Mouse (Mus musculus) lung, embryonic 15.5 days (tissue): ENCODE measurements at regions not wholly inside any gene's neighbourhood (a gene's known extent, or its start where the extent isn't known, plus 50 kb on each side); places are given as distances from the start of the nearest gene placed in this dataset.
"Not testable (repeated sequence)": the region's sequence is repeated elsewhere in the genome, so short reads cannot be mapped to it uniquely, and the experiment has no call there.

Source experiments
- ATAC-seq: fragments of 200-750 bp; cut with Nextera tagmentation; 2 replicates; pipeline ENCODE4 v1.8.0; 2017; ENCODE audit warnings: moderate number of reproducible peaks, borderline replicate concordance; ENCODE audit not compliant: low FRiP score, low TSS enrichment; ENCODE audit errors: extremely low read depth
- H3K27ac ChIP-seq: fragments of 300-500 bp; sonication (generic); 2 replicates; pipeline ENCODE4 v1.5.1; 2015; ENCODE audit warnings: moderate library complexity, mild to moderate bottlenecking, inconsistent platforms
- H3K27me3 ChIP-seq: fragments of 300-500 bp; sonication (generic); 2 replicates; pipeline ENCODE4 v1.6.1; 2015; ENCODE audit warnings: inconsistent platforms
- H3K36me3 ChIP-seq: fragments of 300-500 bp; sonication (generic); 2 replicates; pipeline ENCODE4 v1.6.1; 2015; ENCODE audit warnings: inconsistent platforms
- H3K4me1 ChIP-seq: fragments of 300-500 bp; sonication (generic); 2 replicates; pipeline ENCODE4 v1.6.1; 2015; ENCODE audit warnings: inconsistent platforms
- H3K4me2 ChIP-seq: fragments of 300-500 bp; sonication (generic); 2 replicates; pipeline ENCODE4 v1.6.1; 2015; ENCODE audit warnings: inconsistent platforms, mild to moderate bottlenecking, moderate library complexity
- H3K4me3 ChIP-seq: fragments of 300-500 bp; sonication (generic); 2 replicates; pipeline ENCODE4 v1.5.1; 2015; ENCODE audit warnings: mild to moderate bottlenecking, inconsistent platforms
- H3K9ac ChIP-seq: fragments of 300-500 bp; sonication (generic); 2 replicates; pipeline ENCODE4 v1.6.1; 2015; ENCODE audit warnings: inconsistent platforms
- H3K9me3 ChIP-seq: fragments of 300-500 bp; sonication (generic); 2 replicates; pipeline ENCODE4 v1.6.1; 2016; ENCODE audit warnings: inconsistent platforms
- WGBS: fragments of 180-500 bp; shearing (Covaris S2); methylation state at CpG from one replicate; pipeline ENCODE4 v1.1.7; 2015; 5-methylcytosine and 5-hydroxymethylcytosine counted together

DNA sequence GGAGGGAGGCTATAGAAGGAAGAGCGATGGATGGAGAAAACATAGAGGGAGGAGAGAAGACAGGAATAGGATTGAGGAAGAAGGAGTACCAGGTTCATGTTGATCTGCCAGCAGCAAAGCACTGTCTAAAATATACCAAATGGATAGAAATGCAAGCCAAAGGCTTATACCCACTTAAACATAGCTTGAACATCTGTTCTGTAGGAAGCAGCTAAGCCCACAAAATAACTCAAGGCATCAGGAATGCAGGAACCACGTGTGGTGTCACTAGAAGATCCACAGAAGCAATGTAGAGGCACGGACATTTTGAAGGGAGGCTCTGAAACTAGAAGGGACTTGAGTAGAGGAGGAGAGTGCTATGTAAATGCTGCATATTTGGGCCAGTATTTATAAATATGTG, 78.9 kb downstream of the Smgc start:
- H3K36me3 ChIP-seq = no peaks in the 10 kb centered on the region
- no peak overlapping the region for H3K4me3 ChIP-seq
- H3K27me3 ChIP-seq = no peaks in the 10 kb centered on the region
- no peak for ATAC-seq
- WGBS = 52% methylated on average over 3 of the region's 3 CpGs
- no peaks in the 10 kb centered on the region for H3K9me3 ChIP-seq
- no peak overlapping the region for H3K9ac ChIP-seq
- H3K27ac ChIP-seq = no peak overlapping the region
- no peak overlapping the region for H3K4me2 ChIP-seq
- H3K4me1 ChIP-seq = no peaks in the 10 kb centered on the region

DNA sequence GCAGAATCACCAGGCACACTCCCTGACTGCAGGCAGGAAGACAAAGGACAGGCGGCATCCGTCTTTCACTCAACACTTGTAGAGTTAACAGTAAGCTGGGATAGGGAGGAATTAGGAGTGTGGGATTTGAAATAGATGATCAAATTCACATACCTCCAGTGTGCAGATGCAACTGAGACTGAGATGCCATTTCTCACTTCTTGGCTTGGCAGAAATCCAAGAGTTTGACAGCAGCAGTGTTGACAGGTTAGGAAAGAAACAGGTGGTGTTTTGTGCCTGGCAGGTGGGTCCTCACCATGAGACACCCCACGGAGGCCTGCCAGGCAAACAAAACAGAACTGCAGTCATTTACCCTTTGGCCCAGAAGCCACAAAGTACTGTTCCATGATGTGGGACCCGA, 79.8 kb downstream of the Smgc start:
- Histone ChIP-seq H3K4me3 (no peak overlapping the region), H3K27me3 (no peaks in the 10 kb centered on the region), H3K9me3 (no peaks in the 10 kb centered on the region), H3K4me1 (no peaks in the 10 kb centered on the region), H3K9ac (no peak overlapping the region), H3K36me3 (no peaks in the 10 kb centered on the region), H3K4me2 (no peak overlapping the region), H3K27ac (no peak overlapping the region)
- 40% methylated on average over 4 of the region's 4 CpGs for WGBS
- ATAC-seq = no peak

DNA sequence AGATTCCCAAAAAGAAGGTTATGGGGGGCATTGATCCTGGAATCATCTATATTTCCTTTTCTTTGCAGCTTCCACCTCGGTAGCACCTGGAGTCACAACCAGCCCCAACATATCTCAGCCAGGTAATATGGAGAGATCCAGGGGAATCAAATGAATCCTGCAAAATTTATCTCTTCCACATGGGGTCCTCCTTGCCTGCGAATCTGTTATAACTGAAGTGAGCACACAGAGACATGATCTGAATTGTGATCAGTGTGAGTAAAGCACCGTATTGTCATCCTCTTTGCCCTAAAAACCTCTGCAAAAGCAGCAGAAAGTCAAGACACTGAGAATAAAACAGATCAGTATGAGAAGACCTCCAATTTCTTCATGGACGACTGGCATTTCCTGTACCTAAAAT, 86.5 kb downstream of the Smgc start:
- Histone ChIP-seq H3K9ac (no peak overlapping the region), H3K4me1 (no peaks in the 10 kb centered on the region), H3K4me3 (no peak overlapping the region), H3K27ac (no peak overlapping the region), H3K36me3 (no peaks in the 10 kb centered on the region), H3K27me3 (no peaks in the 10 kb centered on the region), H3K9me3 (no peaks in the 10 kb centered on the region), H3K4me2 (no peak overlapping the region)
- 76% methylated on average over 4 of the region's 4 CpGs for WGBS
- ATAC-seq = no peak

DNA sequence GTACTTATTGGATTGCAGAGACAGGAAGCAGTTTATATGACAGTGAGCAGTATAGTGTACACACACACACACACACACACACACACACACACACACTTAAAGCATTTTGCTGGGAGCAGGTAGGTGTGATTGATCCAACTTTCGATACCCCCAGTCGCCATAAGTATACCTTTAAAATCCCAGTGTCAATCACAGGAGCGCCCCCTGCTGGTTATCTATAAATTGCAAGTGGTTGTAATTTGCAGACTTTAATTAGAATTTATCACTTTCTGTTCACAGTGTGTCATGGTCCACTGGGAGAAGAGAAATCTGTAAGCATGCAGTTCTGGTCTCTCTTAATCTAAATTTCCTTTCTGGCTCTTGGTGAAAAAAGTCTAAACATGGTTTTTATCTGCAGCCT, 89.4 kb downstream of the Smgc start:
- WGBS = 19% methylated on average over 3 of the region's 3 CpGs

DNA sequence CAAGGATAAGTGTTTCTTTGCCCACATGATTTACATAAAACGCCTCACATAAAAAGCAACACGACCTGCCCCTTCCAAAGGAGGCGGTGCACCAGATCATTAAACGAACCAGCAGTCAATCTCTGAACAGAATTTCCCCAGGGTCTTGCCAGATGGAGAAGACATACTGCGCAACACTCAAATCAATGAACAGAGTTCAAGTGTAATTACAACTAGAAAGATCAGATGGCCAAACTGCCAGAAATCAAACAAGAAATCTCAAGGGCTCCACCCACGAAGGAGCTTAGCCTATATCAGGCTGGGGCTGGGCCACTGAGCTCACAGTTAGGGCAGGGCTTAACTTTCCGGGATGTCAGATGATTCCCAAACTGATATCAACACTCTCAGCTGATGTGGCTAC, 90.4 kb downstream of the Smgc start:
- Histone ChIP-seq H3K4me2 (no peak overlapping the region), H3K9me3 (no peaks in the 10 kb centered on the region), H3K9ac (no peak overlapping the region), H3K4me3 (no peak overlapping the region), H3K27ac (no peak overlapping the region), H3K36me3 (no peaks in the 10 kb centered on the region), H3K4me1 (no peaks in the 10 kb centered on the region), H3K27me3 (no peaks in the 10 kb centered on the region)
- 72% methylated on average over 7 of the region's 7 CpGs for WGBS
- no peak for ATAC-seq

More for the DNA sequence above, 89.4 kb downstream of the Smgc start:
- H3K4me2 ChIP-seq = no peak overlapping the region
- no peak for ATAC-seq
- H3K27ac ChIP-seq = no peak overlapping the region
- H3K4me1 ChIP-seq = no peaks in the 10 kb centered on the region
- no peak overlapping the region for H3K9ac ChIP-seq
- H3K9me3 ChIP-seq = no peaks in the 10 kb centered on the region
- H3K4me3 ChIP-seq = no peak overlapping the region
- no peaks in the 10 kb centered on the region for H3K27me3 ChIP-seq
- H3K36me3 ChIP-seq = no peaks in the 10 kb centered on the region

DNA sequence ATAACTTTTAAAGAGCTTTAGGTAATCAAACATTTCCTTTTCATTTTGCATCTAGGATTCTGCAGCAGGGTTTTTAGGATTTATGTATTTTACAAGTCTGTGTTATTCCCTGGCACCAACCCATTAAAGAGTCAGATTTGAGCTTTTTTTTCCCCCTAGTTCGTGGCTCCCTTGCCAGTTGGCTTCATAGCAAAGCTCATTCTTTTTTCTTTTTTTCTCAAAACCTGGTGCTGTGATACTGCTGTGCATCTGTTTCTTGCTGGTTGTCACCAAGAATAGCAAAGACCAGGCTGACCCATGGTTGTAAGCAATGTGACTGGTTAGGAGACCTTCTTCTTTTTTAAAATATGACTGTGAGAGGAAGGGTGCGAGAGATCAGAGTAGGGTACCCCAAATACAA, 93.7 kb upstream of the Cntn1 start:
- Histone ChIP-seq H3K4me1 (no peaks in the 10 kb centered on the region), H3K36me3 (no peaks in the 10 kb centered on the region), H3K27ac (no peak overlapping the region), H3K4me3 (no peak overlapping the region), H3K4me2 (no peak overlapping the region), H3K27me3 (no peaks in the 10 kb centered on the region), H3K9me3 (no peaks in the 10 kb centered on the region), H3K9ac (no peak overlapping the region)
- ATAC-seq = no peak
- WGBS = 70% methylated on average over 2 of the region's 2 CpGs

DNA sequence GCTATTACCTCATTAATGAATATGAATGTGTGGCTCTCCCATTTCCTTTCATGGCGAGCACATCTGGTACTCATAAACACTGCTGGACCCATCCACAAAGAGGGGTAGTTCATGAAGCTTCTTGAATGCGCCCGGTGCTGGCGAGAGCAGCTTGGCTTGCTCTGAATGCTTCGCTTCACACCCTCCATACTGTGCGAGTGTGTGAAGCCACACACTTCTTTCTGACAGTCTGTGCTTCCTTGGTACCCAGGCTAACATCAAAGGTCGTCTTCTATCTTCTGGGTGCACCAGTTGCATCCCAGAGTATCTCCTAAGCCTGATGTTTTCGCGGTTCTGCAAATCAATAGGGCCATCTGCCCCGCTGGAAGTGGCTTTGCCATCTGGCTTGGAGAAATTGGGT, 85.8 kb upstream of the Cntn1 start:
- no peak for ATAC-seq
- 68% methylated on average over 10 of the region's 10 CpGs for WGBS
- H3K9ac ChIP-seq = no peak overlapping the region
- no peak overlapping the region for H3K4me3 ChIP-seq
- no peak overlapping the region for H3K27ac ChIP-seq
- no peaks in the 10 kb centered on the region for H3K27me3 ChIP-seq
- H3K36me3 ChIP-seq = no peaks in the 10 kb centered on the region
- no peaks in the 10 kb centered on the region for H3K4me1 ChIP-seq
- H3K4me2 ChIP-seq = no peak overlapping the region
- no peaks in the 10 kb centered on the region for H3K9me3 ChIP-seq

DNA sequence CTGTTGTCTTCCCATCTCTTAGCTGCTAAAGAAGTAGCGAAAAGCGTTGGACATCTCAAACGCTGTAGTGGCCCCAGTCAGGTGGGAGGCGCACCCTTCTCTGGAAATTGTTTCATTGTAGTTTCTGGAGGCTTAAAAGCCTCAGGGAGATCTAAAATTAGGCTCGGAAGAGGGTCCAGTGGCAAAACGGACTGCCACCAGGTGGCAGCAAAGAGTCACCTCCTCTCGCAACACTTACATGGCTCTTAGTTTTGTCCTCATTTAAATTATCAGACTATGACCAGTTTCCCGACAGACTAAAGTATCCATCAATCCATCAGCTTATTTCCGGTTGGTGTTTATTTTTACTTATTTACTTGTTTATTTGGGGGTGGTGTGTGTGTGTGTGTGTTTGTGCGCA, 81.6 kb upstream of the Cntn1 start:
- H3K27ac ChIP-seq = no peak overlapping the region
- H3K36me3 ChIP-seq = no peaks in the 10 kb centered on the region
- no peak overlapping the region for H3K9ac ChIP-seq
- H3K4me3 ChIP-seq = no peak overlapping the region
- no peaks in the 10 kb centered on the region for H3K9me3 ChIP-seq
- H3K4me2 ChIP-seq = no peak overlapping the region
- WGBS = 26% methylated on average over 10 of the region's 10 CpGs
- H3K27me3 ChIP-seq = no peaks in the 10 kb centered on the region
- ATAC-seq = peak; percentile 49; the same call in 1 of the 2 replicates
- no peaks in the 10 kb centered on the region for H3K4me1 ChIP-seq

DNA sequence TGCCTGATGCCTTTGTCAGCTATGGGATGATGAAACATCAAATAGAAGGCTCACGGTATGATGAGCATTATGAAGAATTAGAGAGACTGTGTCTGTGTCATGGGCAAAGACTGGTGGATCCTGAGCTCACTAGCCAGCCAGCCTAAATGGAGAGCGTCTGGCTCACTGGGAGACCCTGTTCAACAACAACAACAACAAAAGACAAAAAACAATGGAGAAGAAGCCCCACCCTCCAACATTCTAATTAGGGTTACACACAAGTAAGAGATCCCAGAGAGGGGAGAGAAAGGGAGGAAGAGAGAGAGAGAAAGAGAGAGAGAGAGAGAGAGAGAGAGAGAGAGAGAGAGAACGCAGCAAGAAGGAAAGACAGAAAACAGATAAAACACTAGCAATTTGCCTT, 79.6 kb upstream of the Cntn1 start:
- Histone ChIP-seq H3K4me1 (no peaks in the 10 kb centered on the region), H3K27ac (no peak overlapping the region), H3K36me3 (no peaks in the 10 kb centered on the region), H3K9me3 (no peaks in the 10 kb centered on the region), H3K4me3 (no peak overlapping the region), H3K9ac (no peak overlapping the region), H3K27me3 (no peaks in the 10 kb centered on the region), H3K4me2 (no peak overlapping the region)
- 58% methylated on average over 3 of the region's 3 CpGs for WGBS
- no peak for ATAC-seq

DNA sequence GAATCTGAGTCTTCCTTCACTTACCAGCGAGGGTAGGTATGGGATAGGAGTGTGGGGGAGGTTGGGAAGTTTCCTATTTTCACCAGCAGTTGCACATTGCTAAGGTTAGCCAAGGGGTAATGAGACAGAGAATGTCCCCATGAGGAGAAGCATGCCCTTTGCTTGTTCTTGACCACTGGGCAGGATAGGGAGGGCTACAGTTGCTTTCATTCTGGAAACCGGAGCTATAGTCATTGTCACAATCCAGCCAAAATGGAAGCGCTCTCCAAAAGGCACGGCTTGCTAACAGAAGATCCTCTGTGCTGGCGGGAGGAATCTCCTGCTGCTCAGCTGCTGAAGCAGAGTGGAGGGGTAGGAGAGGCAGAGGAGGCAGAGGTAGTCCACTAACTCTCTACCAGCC, 79.1 kb upstream of the Cntn1 start:
- 25% methylated on average over 5 of the region's 5 CpGs for WGBS
- no peaks in the 10 kb centered on the region for H3K4me1 ChIP-seq
- H3K9ac ChIP-seq = no peak overlapping the region
- no peak overlapping the region for H3K27ac ChIP-seq
- H3K4me3 ChIP-seq = no peak overlapping the region
- H3K4me2 ChIP-seq = no peak overlapping the region
- H3K36me3 ChIP-seq = no peaks in the 10 kb centered on the region
- H3K9me3 ChIP-seq = no peaks in the 10 kb centered on the region
- no peaks in the 10 kb centered on the region for H3K27me3 ChIP-seq
- no peak for ATAC-seq

DNA sequence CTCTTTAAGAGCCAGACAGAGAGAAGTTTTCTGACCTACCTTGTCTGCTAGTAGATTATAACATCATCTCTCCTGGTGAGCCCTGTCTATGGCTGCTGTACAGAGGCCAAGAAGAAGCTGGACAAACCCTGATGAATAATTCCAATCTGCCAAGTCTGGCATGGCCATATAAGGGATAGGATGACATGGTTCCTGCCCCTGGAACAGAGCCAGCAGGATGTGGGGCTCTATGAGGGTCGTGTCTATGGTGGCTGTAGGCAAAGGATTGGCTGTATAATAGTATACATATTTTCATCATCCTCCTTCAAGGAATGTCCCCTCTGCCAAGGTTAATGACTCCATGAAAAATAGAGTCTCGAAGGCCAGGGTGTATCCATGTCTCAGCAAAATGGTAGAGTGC, 75.4 kb upstream of the Cntn1 start:
- Histone ChIP-seq H3K9ac (no peak overlapping the region), H3K9me3 (no peaks in the 10 kb centered on the region), H3K27me3 (no peaks in the 10 kb centered on the region), H3K4me2 (no peak overlapping the region), H3K4me3 (no peak overlapping the region), H3K27ac (no peak overlapping the region), H3K36me3 (no peaks in the 10 kb centered on the region), H3K4me1 (no peaks in the 10 kb centered on the region)
- ATAC-seq = no peak
- WGBS = 44% methylated on average over 2 of the region's 2 CpGs

DNA sequence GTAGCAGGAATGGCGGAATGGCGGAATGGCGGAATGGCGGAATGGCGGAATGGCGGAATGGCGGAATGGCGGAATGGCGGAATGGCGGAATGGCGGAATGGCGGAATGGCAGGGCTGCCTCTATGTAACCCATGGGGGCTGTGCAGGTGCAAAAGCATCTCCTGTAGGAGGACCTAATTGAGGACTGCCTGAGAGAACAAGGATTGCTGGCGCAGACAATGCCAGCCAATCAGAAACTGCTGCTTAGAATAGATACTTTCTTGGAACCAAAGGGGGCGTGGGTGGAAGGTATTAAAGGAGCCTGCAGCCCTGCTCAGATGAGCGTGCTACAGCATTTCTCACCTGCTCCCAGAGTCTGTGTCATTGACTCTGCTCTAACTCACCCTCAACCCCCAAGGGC, 67.8 kb upstream of the Cntn1 start:
- not testable (repeated sequence) for H3K4me2 ChIP-seq, H3K9ac ChIP-seq, H3K4me3 ChIP-seq, H3K36me3 ChIP-seq, H3K4me1 ChIP-seq, H3K27ac ChIP-seq, ATAC-seq, H3K27me3 ChIP-seq
- 97% methylated on average over 15 of the region's 15 CpGs for WGBS
- peaks cover 14% of the 10 kb centered on the region; the same call in 1 of the 2 replicates for H3K9me3 ChIP-seq

DNA sequence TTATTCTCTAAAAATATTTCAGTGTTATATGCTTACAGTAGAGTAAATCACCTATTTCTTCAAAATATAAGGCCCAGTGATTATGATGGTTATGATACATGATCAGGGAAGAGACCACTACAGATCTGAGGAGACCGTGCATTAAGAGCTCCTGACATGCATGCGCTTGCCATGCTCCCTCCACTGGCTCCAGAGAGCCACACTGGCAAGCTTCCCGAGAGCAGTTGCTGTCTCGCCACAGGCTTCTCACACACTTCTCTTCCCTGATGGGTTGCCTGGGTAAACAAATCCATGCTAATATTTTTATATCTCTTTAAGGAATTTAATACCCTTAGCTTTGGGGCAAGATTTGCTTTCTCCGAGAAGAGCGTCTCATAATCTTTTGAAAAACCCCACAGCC, 50.9 kb upstream of the Cntn1 start:
- ATAC-seq = no peak
- H3K4me1 ChIP-seq = no peaks in the 10 kb centered on the region
- no peak overlapping the region for H3K4me3 ChIP-seq
- no peak overlapping the region for H3K9ac ChIP-seq
- H3K27ac ChIP-seq = no peak overlapping the region
- H3K4me2 ChIP-seq = no peak overlapping the region
- H3K36me3 ChIP-seq = no peaks in the 10 kb centered on the region
- no peaks in the 10 kb centered on the region for H3K27me3 ChIP-seq
- H3K9me3 ChIP-seq = no peaks in the 10 kb centered on the region
- 54% methylated on average over 6 of the region's 6 CpGs for WGBS
